8 mouse cellular contexts compared by ENCODE assay signal in genomic region chr14:75834739-75835381, GRCm38 (mm10). TPM values are rescaled to one million over a fixed set of nuclear protein-coding genes. Genes with fewer than 3 reads are reported as not detected.
DNase-seq lines count a peak whose midpoint lies in the region; ATAC-seq lines count a peak whose summit lies in the region.

No protein-coding gene starts in this region.

- H3K9ac ChIP-seq in forebrain, embryonic 13.5 days: peak overlapping the region; percentile 74
- peak overlapping the region; percentile 77 for H3K9ac ChIP-seq in hindbrain, embryonic 11.5 days (ENCODE audit: low read depth, low read length)
- peak overlapping the region; percentile 56 for H3K9ac ChIP-seq in limb, embryonic 15.5 days
- H3K9ac ChIP-seq in midbrain, embryonic 15.5 days: peak overlapping the region; percentile 48
- peak overlapping the region; percentile 80 for H3K9ac ChIP-seq in stomach, embryonic 16.5 days (ENCODE audit: low read length)

- peak overlapping the region; percentile 62 for H3K4me3 ChIP-seq in brown adipose tissue, adult 24 weeks (ENCODE audit: insufficient read depth, low read depth, low read length)
- peak overlapping the region; percentile 43 for H3K4me3 ChIP-seq in forebrain, embryonic 13.5 days
- H3K4me3 ChIP-seq in hindbrain, embryonic 11.5 days (ENCODE audit: low read depth, low read length): peak overlapping the region; percentile 43
- H3K4me3 ChIP-seq in limb, embryonic 15.5 days: peak overlapping the region; percentile 47
- peak overlapping the region; percentile 39 for H3K4me3 ChIP-seq in midbrain, embryonic 15.5 days
- peak overlapping the region; percentile 60 for H3K4me3 ChIP-seq in stomach, embryonic 16.5 days (replicated peaks; ENCODE audit: low read length)

- peak; percentile 99 for DNase-seq in heart, adult 11 months
- no peak for DNase-seq in heart, postnatal 36 days
- DNase-seq in hindbrain, embryonic 11.5 days (ENCODE audit: low spot score): no peak

- H3K27ac ChIP-seq in brown adipose tissue, adult 24 weeks (replicated peaks; ENCODE audit: low read depth, low read length): peak overlapping the region; percentile 100
- peak overlapping the region; percentile 67 for H3K27ac ChIP-seq in forebrain, embryonic 13.5 days
- peak overlapping the region; percentile 80 for H3K27ac ChIP-seq in hindbrain, embryonic 11.5 days (ENCODE audit: low read depth, low read length)
- peak overlapping the region; percentile 99 for H3K27ac ChIP-seq in limb, embryonic 15.5 days
- peak overlapping the region; percentile 79 for H3K27ac ChIP-seq in midbrain, embryonic 15.5 days
- H3K27ac ChIP-seq in stomach, embryonic 16.5 days (ENCODE audit: low read length): peak overlapping the region; percentile 99

- peaks cover 5% of the 10 kb centered on the region; the same call in 1 of the 2 replicates for H3K4me1 ChIP-seq in brown adipose tissue, adult 24 weeks (ENCODE audit: control insufficient read depth, insufficient read depth, insufficient read length, low read length)
- H3K4me1 ChIP-seq in forebrain, embryonic 13.5 days: peaks cover 29% of the 10 kb centered on the region
- H3K4me1 ChIP-seq in hindbrain, embryonic 11.5 days (replicated peaks; ENCODE audit: control insufficient read depth, insufficient read depth, low read length): no peaks in the 10 kb centered on the region; the same call in 1 of the 2 replicates
- H3K4me1 ChIP-seq in limb, embryonic 15.5 days: peaks cover 16% of the 10 kb centered on the region
- H3K4me1 ChIP-seq in midbrain, embryonic 15.5 days: peaks cover 23% of the 10 kb centered on the region
- H3K4me1 ChIP-seq in stomach, embryonic 16.5 days (ENCODE audit: control insufficient read depth, insufficient read depth, low read length): peaks cover 22% of the 10 kb centered on the region; the same call in 1 of the 2 replicates

- peak; percentile 25 for ATAC-seq in forebrain, embryonic 13.5 days
- peak; percentile 48; the same call in 1 of the 2 replicates for ATAC-seq in hindbrain, embryonic 11.5 days (ENCODE audit: low FRiP score)
- 0 out of 2 replicates have a peak, but pooled peaks have one; percentile 25 for ATAC-seq in limb, embryonic 15.5 days (ENCODE audit: insufficient number of reproducible peaks, low FRiP score, low TSS enrichment, low read depth)
- peak; percentile 32 for ATAC-seq in midbrain, embryonic 15.5 days (replicated peaks)
- peak; percentile 61 for ATAC-seq in stomach, embryonic 16.5 days (ENCODE audit: insufficient read depth, low FRiP score)

- H3K27me3 ChIP-seq in forebrain, embryonic 13.5 days: no peaks in the 10 kb centered on the region
- H3K27me3 ChIP-seq in hindbrain, embryonic 11.5 days (ENCODE audit: control insufficient read depth, insufficient read depth, low read length): no peaks in the 10 kb centered on the region
- no peaks in the 10 kb centered on the region for H3K27me3 ChIP-seq in limb, embryonic 15.5 days
- H3K27me3 ChIP-seq in midbrain, embryonic 15.5 days (replicated peaks): 0 out of 2 replicates have a peak, but pooled peaks cover 2% of the 10 kb centered on the region
- H3K27me3 ChIP-seq in stomach, embryonic 16.5 days (ENCODE audit: control insufficient read depth, insufficient read depth, low read length): no peaks in the 10 kb centered on the region

- intact Hi-C loops in heart, postnatal 36 days (cut with DNase I): no loop called here

- H3K9me3 ChIP-seq in forebrain, embryonic 13.5 days (replicated peaks): no peaks in the 10 kb centered on the region
- H3K9me3 ChIP-seq in hindbrain, embryonic 11.5 days (ENCODE audit: control insufficient read depth, low read length): no peaks in the 10 kb centered on the region
- no peaks in the 10 kb centered on the region for H3K9me3 ChIP-seq in limb, embryonic 15.5 days
- H3K9me3 ChIP-seq in midbrain, embryonic 15.5 days: no peaks in the 10 kb centered on the region
- no peaks in the 10 kb centered on the region for H3K9me3 ChIP-seq in stomach, embryonic 16.5 days (replicated peaks; ENCODE audit: control insufficient read depth, low read length)

- H3K4me2 ChIP-seq in forebrain, embryonic 13.5 days: peak overlapping the region; percentile 81
- peak overlapping the region; percentile 64 for H3K4me2 ChIP-seq in hindbrain, embryonic 11.5 days (replicated peaks; ENCODE audit: low read depth, low read length)
- H3K4me2 ChIP-seq in limb, embryonic 15.5 days: peak overlapping the region; percentile 94
- peak overlapping the region; percentile 77 for H3K4me2 ChIP-seq in midbrain, embryonic 15.5 days
- peak overlapping the region; percentile 97 for H3K4me2 ChIP-seq in stomach, embryonic 16.5 days (ENCODE audit: low read depth, low read length)

- 2% methylated on average over 16 of the region's 16 CpGs for WGBS in forebrain, embryonic 13.5 days
- WGBS in hindbrain, embryonic 11.5 days: under 1% methylated on average over 16 of the region's 16 CpGs
- under 1% methylated on average over 16 of the region's 16 CpGs for WGBS in limb, embryonic 15.5 days
- under 1% methylated on average over 16 of the region's 16 CpGs for WGBS in midbrain, embryonic 15.5 days
- 1% methylated on average over 16 of the region's 16 CpGs for WGBS in stomach, embryonic 16.5 days

- H3K36me3 ChIP-seq in forebrain, embryonic 13.5 days (ENCODE audit: poor library complexity, severe bottlenecking): no peaks in the 10 kb centered on the region
- H3K36me3 ChIP-seq in hindbrain, embryonic 11.5 days (ENCODE audit: control insufficient read depth, insufficient read depth, low read length): no peaks in the 10 kb centered on the region
- no peaks in the 10 kb centered on the region for H3K36me3 ChIP-seq in limb, embryonic 15.5 days
- no peaks in the 10 kb centered on the region for H3K36me3 ChIP-seq in midbrain, embryonic 15.5 days (replicated peaks)
- H3K36me3 ChIP-seq in stomach, embryonic 16.5 days (ENCODE audit: control insufficient read depth, insufficient read depth, low read length): no peaks in the 10 kb centered on the region

RNA-seq across cellular contexts. Expression of gene Tpt1, which starts 10.0 kb away (rescaled TPM):
- 1,000 to 10,000 TPM; 2,953 to 3,079 TPM for total RNA-seq in heart, postnatal 36 days (2021)
- polyA plus RNA-seq in brown adipose tissue, adult 24 weeks (2012; ENCODE audit: insufficient read depth, insufficient read length, missing spikeins): 2,477 and 2,768 TPM in 2 replicates
- 977 and 1,124 TPM in 2 replicates for polyA plus RNA-seq in forebrain, embryonic 13.5 days (2015; fragmentation: Nextera tagmentation; extraction: Ambion mirVana)
- polyA plus RNA-seq in hindbrain, embryonic 11.5 days (2014; fragmentation: Nextera tagmentation; extraction: Ambion mirVana): 1,005 and 1,072 TPM in 2 replicates
- polyA plus RNA-seq in limb, embryonic 15.5 days (2015; fragmentation: Nextera tagmentation; extraction: Ambion mirVana): 944 and 1,088 TPM in 2 replicates
- polyA plus RNA-seq in midbrain, embryonic 15.5 days (2015; fragmentation: Nextera tagmentation; extraction: Ambion mirVana): 613 and 619 TPM in 2 replicates
- 794 and 1,006 TPM in 2 replicates for polyA plus RNA-seq in stomach, embryonic 16.5 days (2015; fragmentation: Nextera tagmentation; extraction: Ambion mirVana)

RNA-seq across cellular contexts. Expression of gene Slc25a30, which starts 48.0 kb away (rescaled TPM):
- total RNA-seq in heart, postnatal 36 days (2021): 10 to 100 TPM; 11.0 to 15.5 TPM
- 5.4 and 6.1 TPM in 2 replicates for polyA plus RNA-seq in brown adipose tissue, adult 24 weeks (2012; ENCODE audit: insufficient read depth, insufficient read length, missing spikeins)
- 9.5 and 11.4 TPM in 2 replicates for polyA plus RNA-seq in forebrain, embryonic 13.5 days (2015; fragmentation: Nextera tagmentation; extraction: Ambion mirVana)
- 9.3 and 11.3 TPM in 2 replicates for polyA plus RNA-seq in hindbrain, embryonic 11.5 days (2014; fragmentation: Nextera tagmentation; extraction: Ambion mirVana)
- polyA plus RNA-seq in limb, embryonic 15.5 days (2015; fragmentation: Nextera tagmentation; extraction: Ambion mirVana): 2.6 and 3.7 TPM in 2 replicates
- 9.3 and 10.4 TPM in 2 replicates for polyA plus RNA-seq in midbrain, embryonic 15.5 days (2015; fragmentation: Nextera tagmentation; extraction: Ambion mirVana)
- 2.2 TPM in 2 replicates for polyA plus RNA-seq in stomach, embryonic 16.5 days (2015; fragmentation: Nextera tagmentation; extraction: Ambion mirVana)
